Mouse (Mus musculus): ENCODE data around the gene Med25. TPM values are rescaled to one million over a fixed set of nuclear protein-coding genes. Genes with fewer than 3 reads are reported as not detected.

Gene Med25
- 66.8 and 72.5 TPM in 2 replicates for polyA plus RNA-seq (2014; fragmentation: Nextera tagmentation; extraction: Ambion mirVana)

DNA sequence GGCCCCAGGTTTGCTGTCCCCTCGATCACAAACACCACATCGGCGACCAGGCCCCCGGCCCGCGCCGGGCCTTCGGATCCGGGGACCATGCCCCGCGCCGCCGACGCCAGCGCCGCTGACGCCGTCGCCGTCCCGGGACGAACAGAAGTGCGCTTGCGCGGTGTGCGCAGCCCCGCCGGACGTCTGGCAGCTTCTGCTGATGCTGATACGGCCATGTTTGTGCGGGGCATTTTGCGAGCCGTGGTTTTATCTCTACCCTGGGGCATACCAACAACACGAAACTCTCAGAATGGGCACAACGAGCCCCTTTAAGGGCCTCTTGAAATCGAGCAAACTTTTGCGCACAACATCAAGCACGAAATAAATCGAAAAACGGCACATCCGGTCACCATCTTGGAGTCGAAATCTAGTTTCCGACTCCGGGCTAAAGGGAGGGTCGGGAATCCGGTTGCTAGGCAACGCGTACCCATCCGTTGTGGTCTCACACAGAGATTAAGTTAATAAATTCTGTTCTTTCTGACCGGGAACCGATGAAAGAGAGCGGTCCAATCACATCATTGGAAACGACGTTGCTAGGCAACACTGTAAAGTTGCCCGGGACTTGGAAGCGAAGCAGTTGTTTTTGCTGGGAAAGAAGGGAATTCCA lies at the start of gene Med25:
Gene Med25, minus strand, starts transcription at position 437 of the 646 bp plus-strand sequence.
- Histone ChIP-seq H3K27me3 (replicated peaks; ENCODE audit: control insufficient read depth, insufficient read depth, low read length) (no peaks in the 10 kb centered on the region), H3K36me3 (ENCODE audit: control insufficient read depth, insufficient read depth, low read length) (no peaks in the 10 kb centered on the region; the same call in 1 of the 2 replicates), H3K9ac (ENCODE audit: low read depth, low read length) (peak within 1 kb of the TSS; percentile 92), H3K9me3 (ENCODE audit: control insufficient read depth, low read length) (no peaks in the 10 kb centered on the region), H3K4me3 (ENCODE audit: low read depth, low read length) (peak within 1 kb of the TSS; percentile 79), H3K27ac (ENCODE audit: low read depth, low read length) (peak within 1 kb of the TSS; percentile 78), H3K4me2 (peak within 1 kb of the TSS; percentile 95), H3K4me1 (replicated peaks; ENCODE audit: control insufficient read depth, insufficient read depth, low read length) (peaks cover 33% of the 10 kb centered on the region)
- WGBS = under 1% methylated on average over 56 of the region's 56 CpGs
- DNase-seq (ENCODE audit: low spot score) (peak; percentile 87), ATAC-seq (replicated peaks; ENCODE audit: low FRiP score) (peak; percentile 76)

DNA sequence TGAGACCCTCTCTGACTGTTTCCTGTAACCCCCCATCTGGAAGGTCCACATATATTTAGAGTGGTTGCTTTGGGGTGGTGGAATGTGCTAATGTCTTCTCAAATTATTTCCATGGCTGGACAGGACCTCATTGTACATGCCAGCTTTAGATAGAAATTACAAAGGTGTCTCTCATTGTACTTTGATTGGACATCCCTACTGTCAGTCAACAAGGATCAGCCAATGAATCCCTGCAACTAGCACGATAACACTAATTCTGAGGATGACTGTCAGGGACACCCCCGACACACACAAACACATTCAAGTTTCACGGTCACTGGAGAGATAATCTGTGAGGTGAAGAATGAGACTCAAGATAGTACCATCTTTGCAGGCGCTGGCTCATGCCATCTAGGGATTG lies 46.2 kb upstream of the Med25 start:
- no peak for ATAC-seq (replicated peaks; ENCODE audit: low FRiP score)
- Histone ChIP-seq H3K9me3 (ENCODE audit: control insufficient read depth, low read length) (peaks cover 3% of the 10 kb centered on the region; the same call in 1 of the 2 replicates), H3K4me1 (replicated peaks; ENCODE audit: control insufficient read depth, insufficient read depth, low read length) (no peaks in the 10 kb centered on the region), H3K36me3 (ENCODE audit: control insufficient read depth, insufficient read depth, low read length) (no peaks in the 10 kb centered on the region), H3K4me3 (ENCODE audit: low read depth, low read length) (no peak overlapping the region), H3K27me3 (replicated peaks; ENCODE audit: control insufficient read depth, insufficient read depth, low read length) (no peaks in the 10 kb centered on the region), H3K9ac (ENCODE audit: low read depth, low read length) (no peak overlapping the region), H3K27ac (ENCODE audit: low read depth, low read length) (no peak overlapping the region), H3K4me2 (no peak overlapping the region)
- no peak for DNase-seq (ENCODE audit: low spot score)
- WGBS = 79% methylated on average over 4 of the region's 4 CpGs

DNA sequence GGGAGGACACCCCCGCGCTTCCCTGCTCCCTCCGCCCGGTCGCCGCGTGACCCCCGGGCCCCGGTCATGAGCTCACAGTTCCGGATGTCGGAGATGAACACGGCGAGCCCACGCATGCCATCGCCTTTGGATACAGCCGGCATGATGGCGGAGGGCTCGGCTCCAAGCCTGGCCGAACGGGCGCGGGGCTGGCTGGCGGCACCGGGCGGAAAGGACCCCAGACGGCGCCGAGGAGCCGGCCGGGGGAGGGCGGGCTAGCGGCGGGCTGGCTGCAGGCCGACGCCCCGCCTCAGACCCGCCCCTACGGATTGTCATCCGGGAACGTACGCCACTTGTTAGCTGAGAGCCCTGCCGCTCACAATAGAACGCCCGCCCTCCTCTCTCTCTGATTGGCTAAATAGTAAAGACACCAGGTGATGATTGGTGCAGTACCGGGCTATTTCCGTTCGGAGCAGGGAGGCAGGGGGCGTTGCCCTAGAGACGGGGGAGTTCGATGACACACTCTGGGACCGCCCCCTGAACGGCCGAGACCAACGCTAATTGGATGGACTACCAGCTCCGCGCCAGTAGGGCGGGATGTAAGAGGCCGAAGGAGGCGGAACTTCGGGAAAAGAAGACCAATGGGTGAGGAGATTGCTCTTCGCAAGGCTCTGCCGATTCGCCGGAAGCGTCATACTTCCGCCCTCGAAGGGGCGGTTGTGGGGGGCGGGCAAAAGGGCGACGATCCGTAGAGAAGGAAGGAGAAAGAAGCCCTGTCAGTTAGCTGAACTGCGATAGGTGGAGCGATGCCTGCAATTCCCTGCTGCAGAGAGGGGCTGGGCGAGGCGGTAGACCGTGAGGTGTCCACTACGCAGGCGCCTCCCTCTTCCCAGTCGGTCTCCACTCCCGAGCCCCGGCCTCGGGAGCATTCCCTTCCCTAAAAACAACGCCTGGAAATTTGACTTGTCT lies 37.0 kb upstream of the Med25 start, which contains the start of gene Ap2a1:
Gene Ap2a1, minus strand, starts transcription at position 293 of the 948 bp plus-strand sequence.
- peak; percentile 99 for DNase-seq (ENCODE audit: low spot score)
- Histone ChIP-seq H3K9me3 (ENCODE audit: control insufficient read depth, low read length) (no peaks in the 10 kb centered on the region), H3K36me3 (ENCODE audit: control insufficient read depth, insufficient read depth, low read length) (peaks cover 11% of the 10 kb centered on the region; the same call in 1 of the 2 replicates), H3K4me2 (peak within 1 kb of the TSS; percentile 80), H3K4me3 (ENCODE audit: low read depth, low read length) (peak within 1 kb of the TSS; percentile 99), H3K27me3 (replicated peaks; ENCODE audit: control insufficient read depth, insufficient read depth, low read length) (no peaks in the 10 kb centered on the region), H3K27ac (ENCODE audit: low read depth, low read length) (peak within 1 kb of the TSS; percentile 96), H3K9ac (ENCODE audit: low read depth, low read length) (peak within 1 kb of the TSS; percentile 92), H3K4me1 (replicated peaks; ENCODE audit: control insufficient read depth, insufficient read depth, low read length) (peaks cover 24% of the 10 kb centered on the region)
- ATAC-seq (replicated peaks; ENCODE audit: low FRiP score) = peak; percentile 96
- WGBS = under 1% methylated on average over 82 of the region's 84 CpGs

DNA sequence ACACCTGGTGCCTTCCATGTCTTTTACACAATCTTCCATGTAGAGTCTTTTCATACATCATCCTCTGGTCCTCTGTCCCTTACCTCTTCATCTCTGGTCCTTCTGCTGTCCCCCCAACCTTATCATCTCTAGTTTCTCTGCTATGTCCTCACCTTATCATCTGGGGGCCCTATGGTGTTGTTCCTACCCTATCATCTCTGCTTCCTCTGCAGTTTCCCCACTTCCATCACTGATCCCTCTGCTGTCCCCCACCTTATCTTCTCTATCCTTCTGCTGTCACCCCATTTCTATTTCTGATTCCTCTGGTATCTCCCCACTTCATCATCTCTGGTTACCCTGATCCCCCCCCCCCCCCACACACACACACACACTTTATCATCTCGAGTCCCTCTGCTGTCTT lies 36.1 kb upstream of the Med25 start:
- no peaks in the 10 kb centered on the region for H3K9me3 ChIP-seq (ENCODE audit: control insufficient read depth, low read length)
- peaks cover 24% of the 10 kb centered on the region for H3K4me1 ChIP-seq (replicated peaks; ENCODE audit: control insufficient read depth, insufficient read depth, low read length)
- H3K4me3 ChIP-seq (ENCODE audit: low read depth, low read length) = peak overlapping the region; percentile 99
- WGBS = 6% methylated on average over 1 of the region's 1 CpGs
- H3K27ac ChIP-seq (ENCODE audit: low read depth, low read length) = peak overlapping the region; percentile 96
- no peak for DNase-seq (ENCODE audit: low spot score)
- H3K36me3 ChIP-seq (ENCODE audit: control insufficient read depth, insufficient read depth, low read length) = peaks cover 11% of the 10 kb centered on the region; the same call in 1 of the 2 replicates
- peak; percentile 18 for ATAC-seq (replicated peaks; ENCODE audit: low FRiP score)
- H3K27me3 ChIP-seq (replicated peaks; ENCODE audit: control insufficient read depth, insufficient read depth, low read length) = no peaks in the 10 kb centered on the region
- peak overlapping the region; percentile 92 for H3K9ac ChIP-seq (ENCODE audit: low read depth, low read length)
- peak overlapping the region; percentile 80 for H3K4me2 ChIP-seq

DNA sequence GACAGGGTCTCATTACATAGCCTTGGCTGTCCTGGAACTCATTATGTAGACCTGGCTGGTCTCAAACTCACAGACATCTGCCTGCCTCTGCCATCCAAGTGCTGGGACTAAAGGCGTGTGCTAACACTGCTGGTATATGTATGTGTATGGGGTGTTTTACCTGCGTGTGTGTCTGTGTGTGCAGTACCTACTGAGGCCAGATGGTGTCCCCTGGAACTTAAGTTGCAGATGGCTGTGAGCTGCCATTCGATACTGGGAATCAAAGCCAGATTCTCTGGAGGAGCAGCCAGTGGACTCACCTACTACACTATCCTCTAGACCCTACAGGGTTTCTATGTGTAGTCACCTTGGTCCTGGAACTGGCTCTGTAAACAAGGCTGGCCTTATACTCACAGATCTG lies 33.0 kb upstream of the Med25 start:
- no peak for ATAC-seq (replicated peaks; ENCODE audit: low FRiP score)
- H3K4me1 ChIP-seq (replicated peaks; ENCODE audit: control insufficient read depth, insufficient read depth, low read length) = peaks cover 33% of the 10 kb centered on the region
- no peak overlapping the region for H3K27ac ChIP-seq (ENCODE audit: low read depth, low read length)
- H3K27me3 ChIP-seq (replicated peaks; ENCODE audit: control insufficient read depth, insufficient read depth, low read length) = no peaks in the 10 kb centered on the region
- H3K4me2 ChIP-seq = no peak overlapping the region
- peaks cover 22% of the 10 kb centered on the region for H3K36me3 ChIP-seq (ENCODE audit: control insufficient read depth, insufficient read depth, low read length)
- DNase-seq (ENCODE audit: low spot score) = no peak
- H3K9me3 ChIP-seq (ENCODE audit: control insufficient read depth, low read length) = no peaks in the 10 kb centered on the region
- WGBS = 67% methylated on average over 3 of the region's 3 CpGs
- H3K9ac ChIP-seq (ENCODE audit: low read depth, low read length) = no peak overlapping the region
- H3K4me3 ChIP-seq (ENCODE audit: low read depth, low read length) = no peak overlapping the region

DNA sequence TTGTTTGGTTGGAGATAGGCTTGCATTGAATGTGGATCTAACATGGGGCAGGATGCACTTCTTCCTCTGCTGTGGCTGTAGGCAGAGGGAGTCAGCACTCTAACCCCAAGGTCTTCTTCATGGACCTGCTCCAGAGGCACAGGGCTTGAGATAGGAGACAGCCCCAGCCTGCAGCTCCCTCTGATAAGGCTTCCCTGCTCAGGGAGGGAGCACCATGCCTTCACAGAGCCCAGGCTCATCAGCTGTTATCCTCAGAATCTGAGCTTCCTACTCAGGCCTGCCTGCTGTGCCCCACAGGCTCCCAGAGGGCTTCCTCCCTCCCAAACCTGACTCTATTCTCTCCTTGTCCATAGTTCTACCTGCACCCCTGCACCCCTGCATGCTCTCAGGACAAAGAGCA lies 30.0 kb upstream of the Med25 start:
- Histone ChIP-seq H3K27me3 (replicated peaks; ENCODE audit: control insufficient read depth, insufficient read depth, low read length) (no peaks in the 10 kb centered on the region), H3K9me3 (ENCODE audit: control insufficient read depth, low read length) (no peaks in the 10 kb centered on the region), H3K4me3 (ENCODE audit: low read depth, low read length) (no peak overlapping the region), H3K27ac (ENCODE audit: low read depth, low read length) (peak overlapping the region; percentile 29; the same call in 1 of the 2 replicates), H3K9ac (ENCODE audit: low read depth, low read length) (no peak overlapping the region), H3K4me1 (replicated peaks; ENCODE audit: control insufficient read depth, insufficient read depth, low read length) (peaks cover 29% of the 10 kb centered on the region), H3K4me2 (peak overlapping the region; percentile 21), H3K36me3 (ENCODE audit: control insufficient read depth, insufficient read depth, low read length) (peaks cover 27% of the 10 kb centered on the region)
- DNase-seq (ENCODE audit: low spot score) = no peak
- ATAC-seq (replicated peaks; ENCODE audit: low FRiP score) = peak; percentile 85

DNA sequence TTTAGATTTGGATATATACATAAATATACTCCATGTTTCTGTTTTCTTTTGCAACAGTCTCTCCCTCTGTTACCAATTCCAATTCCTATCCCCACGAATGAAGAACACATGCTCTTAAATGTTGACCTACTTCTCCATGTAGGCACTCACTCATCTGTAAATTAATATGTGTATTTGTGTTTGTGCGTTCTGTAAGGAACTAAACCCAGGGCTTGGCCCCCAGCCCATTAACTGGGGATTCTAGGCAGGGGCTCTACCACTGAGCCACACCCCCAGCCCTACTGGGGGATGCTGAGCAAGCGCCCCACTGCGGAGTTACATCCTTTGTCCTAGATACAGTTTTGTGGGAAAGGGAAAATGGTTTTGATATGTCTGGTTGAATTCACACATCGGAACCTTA lies 26.6 kb upstream of the Med25 start:
- no peak overlapping the region for H3K4me3 ChIP-seq (ENCODE audit: low read depth, low read length)
- H3K4me1 ChIP-seq (replicated peaks; ENCODE audit: control insufficient read depth, insufficient read depth, low read length) = peaks cover 24% of the 10 kb centered on the region
- peaks cover 25% of the 10 kb centered on the region for H3K36me3 ChIP-seq (ENCODE audit: control insufficient read depth, insufficient read depth, low read length)
- no peak overlapping the region for H3K4me2 ChIP-seq
- DNase-seq (ENCODE audit: low spot score) = no peak
- no peak for ATAC-seq (replicated peaks; ENCODE audit: low FRiP score)
- H3K9me3 ChIP-seq (ENCODE audit: control insufficient read depth, low read length) = no peaks in the 10 kb centered on the region
- H3K27me3 ChIP-seq (replicated peaks; ENCODE audit: control insufficient read depth, insufficient read depth, low read length) = no peaks in the 10 kb centered on the region
- WGBS = 94% methylated on average over 5 of the region's 5 CpGs
- H3K9ac ChIP-seq (ENCODE audit: low read depth, low read length) = no peak overlapping the region
- no peak overlapping the region for H3K27ac ChIP-seq (ENCODE audit: low read depth, low read length)

DNA sequence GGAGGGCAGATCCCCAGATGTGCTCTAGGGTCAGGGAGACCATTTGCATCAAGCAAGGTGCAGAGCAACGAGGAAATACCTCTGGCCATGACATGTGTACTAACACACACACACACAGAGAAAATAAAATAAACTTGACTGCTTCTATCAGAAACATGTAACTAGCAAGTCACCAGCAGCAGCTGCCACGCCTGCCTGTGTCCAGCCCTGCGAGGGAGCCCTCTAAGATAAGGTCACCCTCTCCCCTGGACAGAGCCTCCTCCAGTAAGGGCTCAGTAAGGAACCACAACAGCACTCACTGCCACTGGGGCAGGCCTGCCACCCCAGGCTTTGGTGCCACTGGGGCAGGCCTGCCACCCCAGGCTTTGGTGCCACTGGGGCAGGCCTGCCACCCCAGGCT lies 25.7 kb upstream of the Med25 start:
- 66% methylated on average over 3 of the region's 3 CpGs for WGBS
- Histone ChIP-seq H3K4me3 (ENCODE audit: low read depth, low read length) (no peak overlapping the region), H3K27me3 (replicated peaks; ENCODE audit: control insufficient read depth, insufficient read depth, low read length) (no peaks in the 10 kb centered on the region), H3K4me1 (replicated peaks; ENCODE audit: control insufficient read depth, insufficient read depth, low read length) (peaks cover 24% of the 10 kb centered on the region), H3K36me3 (ENCODE audit: control insufficient read depth, insufficient read depth, low read length) (peaks cover 31% of the 10 kb centered on the region), H3K4me2 (no peak overlapping the region), H3K27ac (ENCODE audit: low read depth, low read length) (no peak overlapping the region), H3K9me3 (ENCODE audit: control insufficient read depth, low read length) (no peaks in the 10 kb centered on the region), H3K9ac (ENCODE audit: low read depth, low read length) (no peak overlapping the region)
- no peak for ATAC-seq (replicated peaks; ENCODE audit: low FRiP score)
- no peak for DNase-seq (ENCODE audit: low spot score)
